9 mouse cellular contexts compared by ENCODE assay signal in genomic region chr6:134207391-134208179, GRCm38 (mm10).
DNase-seq lines count a peak whose midpoint lies in the region; ATAC-seq lines count a peak whose summit lies in the region.
"Had no signal": no experiment of that assay in that cellular context is flagged by ENCODE, and none has a peak within 500 bp of the region (broad histone marks: within the 10 kb centered on the region; RNA-seq: fewer than 3 reads in every experiment).

No protein-coding gene starts in this region.

- H3K9me3 ChIP-seq in neural tube, embryonic 13.5 days, result no peaks in the 10 kb centered on the region

- H3K27me3 ChIP-seq in neural tube, embryonic 13.5 days, result no peaks in the 10 kb centered on the region

- intact Hi-C loops in heart, postnatal 10 days (cut with DNase I), result loop anchor here (5.0 kb wide), 1 partner anchor 170 kb away; the partner anchor contains the start of gene Etv6

- WGBS in neural tube, embryonic 13.5 days, result 57% methylated on average over 19 of the region's 19 CpGs

- H3K4me2 ChIP-seq in neural tube, embryonic 13.5 days, result peak overlapping the region; percentile 33

- DNase-seq in gastrocnemius, postnatal 10 days, result peak; percentile 76
- DNase-seq in gastrocnemius, postnatal 25 days, result no peak
- peak; percentile 67 for DNase-seq in CD4-positive helper T cell, adult 2 months (ENCODE audit: low read depth, low spot score)
- peak; percentile 67 to 81 for DNase-seq in heart, postnatal 10 days
- DNase-seq in layer of hippocampus, postnatal 14 days (ENCODE audit: low spot score in 2 of 2), result peak; percentile 71 to 82
- DNase-seq in c-Kit-positive CD71-positive TER-119-positive erythroid progenitor cells, embryonic 14.5 days (ENCODE audit: low spot score), result no peak

- peak overlapping the region; percentile 47; the same call in 1 of the 2 replicates for H3K9ac ChIP-seq in neural tube, embryonic 13.5 days

- peak overlapping the region; percentile 78 for H3K27ac ChIP-seq in brown adipose tissue, adult 24 weeks (replicated peaks; ENCODE audit: low read depth, low read length)
- H3K27ac ChIP-seq in neural tube, embryonic 13.5 days (replicated peaks), result peak overlapping the region; percentile 84
- H3K27ac ChIP-seq: left cerebral cortex, adult 2 months had no signal

- ATAC-seq in neural tube, embryonic 13.5 days (ENCODE audit: low read depth), result peak; percentile 93

- H3K4me1 ChIP-seq in brown adipose tissue, adult 24 weeks (ENCODE audit: control insufficient read depth, insufficient read depth, insufficient read length, low read length), result peaks cover 43% of the 10 kb centered on the region
- peaks cover 35% of the 10 kb centered on the region for H3K4me1 ChIP-seq in neural tube, embryonic 13.5 days (replicated peaks)

- H3K4me3 ChIP-seq in brown adipose tissue, adult 24 weeks (ENCODE audit: insufficient read depth, low read depth, low read length), result 0 out of 2 replicates have a peak overlapping the region, but pooled peaks have one; percentile 14
- no peak overlapping the region for H3K4me3 ChIP-seq in neural tube, embryonic 13.5 days
- H3K4me3 ChIP-seq: left cerebral cortex, adult 2 months had no signal

- H3K36me3 ChIP-seq in neural tube, embryonic 13.5 days, result no peaks in the 10 kb centered on the region

Comparison
In these comparisons a context has a peak if more than half of its experiments do, and no peak if none do; other contexts are left out.
1. DNase-seq: peak in gastrocnemius, postnatal 10 days (single experiment), CD4-positive helper T cell, adult 2 months (single experiment), heart, postnatal 10 days (2 of 2) and layer of hippocampus, postnatal 14 days (2 of 2); none in gastrocnemius, postnatal 25 days (single experiment) and c-Kit-positive CD71-positive TER-119-positive erythroid progenitor cells, embryonic 14.5 days (single experiment).